Mouse (Mus musculus): ENCODE measurements around the gene B9d2.

DNA sequence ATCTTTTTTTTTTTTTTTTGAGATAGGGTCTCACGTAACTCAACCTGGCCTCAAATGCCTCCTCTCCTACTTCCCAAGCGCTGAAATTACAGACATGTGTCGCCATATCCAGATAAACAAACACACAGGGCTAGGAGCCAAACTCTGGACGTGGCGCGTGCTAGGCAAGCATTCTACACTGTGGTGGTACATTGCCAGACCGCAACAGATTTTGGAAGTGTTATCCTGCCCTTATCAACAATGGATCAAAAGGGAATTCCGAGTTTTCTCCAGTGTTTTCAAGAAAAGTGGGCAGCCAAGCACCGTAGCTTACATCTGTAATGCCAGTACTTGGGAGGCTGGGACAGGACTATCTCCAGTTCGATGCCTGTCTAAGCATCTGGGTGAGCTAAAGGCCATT, 22.8 kb upstream of the B9d2 start:
- TF ChIP-seq CTCF (IDR thresholded peaks at IDR 0.05; ENCODE audit: low read depth) (no peak), EP300 (IDR thresholded peaks at IDR 0.05; ENCODE audit: low read depth) (no peak)

All from liver, embryonic 14.5 days (tissue).